Mouse (Mus musculus) T-helper 17 cell (primary cell): ENCODE data around the gene Btbd9.

Source experiments
- in situ Hi-C, 2 experiments: fragments of 300-600 bp; cut with MboI, MseI; formaldehyde crosslinking; loops; 1 replicate in 1 of 2; 2 replicates in 1 of 2; pipeline ENCODE4 v1.15.1; 2025; ENCODE audit warnings: high pct_unique_total_duplicates in 2 of 2

Btbd9 gene

GRCm38 (mm10) chr17:30604296-30604695 lies 28.0 kb upstream of the Btbd9 start:
- in situ Hi-C loops = no loop called here

GRCm38 (mm10) chr17:30602175-30602574 lies 25.9 kb upstream of the Btbd9 start:
- in situ Hi-C loops = no loop called here

- in situ Hi-C loops = no loop called here
Observed at GRCm38 (mm10) chr17:30598300-30598699, 22.0 kb upstream of the Btbd9 start.

- in situ Hi-C loops = no loop called here
Observed at GRCm38 (mm10) chr17:30597786-30598185, 21.5 kb upstream of the Btbd9 start.

- in situ Hi-C loops = no loop called here
Observed at GRCm38 (mm10) chr17:30594846-30595245, 18.6 kb upstream of the Btbd9 start.

GRCm38 (mm10) chr17:30594407-30594806 lies 18.1 kb upstream of the Btbd9 start:
- in situ Hi-C loops = no loop called here

GRCm38 (mm10) chr17:30590417-30591198 lies 14.3 kb upstream of the Btbd9 start:
- in situ Hi-C loops = no loop called here

GRCm38 (mm10) chr17:30583258-30584001 lies 7.1 kb upstream of the Btbd9 start:
- in situ Hi-C loops = no loop called here

GRCm38 (mm10) chr17:30582313-30582712 lies 6.0 kb upstream of the Btbd9 start:
- in situ Hi-C loops = no loop called here

- in situ Hi-C loops = no loop called here
Observed at GRCm38 (mm10) chr17:30581201-30581600, 4.9 kb upstream of the Btbd9 start.

- in situ Hi-C loops = no loop called here
Observed at GRCm38 (mm10) chr17:30580781-30581180, 4.5 kb upstream of the Btbd9 start.

GRCm38 (mm10) chr17:30576946-30577345 lies 658 bp upstream of the Btbd9 start:
- in situ Hi-C loops = loop anchor here in 1 of 2 experiments (10.0 kb wide), 1 partner anchor 1838 kb away; no protein-coding TSS in a partner anchor

GRCm38 (mm10) chr17:30575121-30575904 lies 975 bp downstream of the Btbd9 start:
- in situ Hi-C loops = loop anchor here in 1 of 2 experiments (10.0 kb wide), 1 partner anchor 1839 kb away; no protein-coding TSS in a partner anchor

- in situ Hi-C loops = loop anchor here in 1 of 2 experiments (10.0 kb wide), 1 partner anchor 1840 kb away; no protein-coding TSS in a partner anchor
Observed at GRCm38 (mm10) chr17:30574783-30575075, 1.6 kb downstream of the Btbd9 start.

GRCm38 (mm10) chr17:30573990-30574782 lies 2.1 kb downstream of the Btbd9 start:
- in situ Hi-C loops = loop anchor here in 1 of 2 experiments (10.0 kb wide), 1 partner anchor 1841 kb away; no protein-coding TSS in a partner anchor

GRCm38 (mm10) chr17:30570971-30571370 lies 5.3 kb downstream of the Btbd9 start:
- in situ Hi-C loops = loop anchor here in 1 of 2 experiments (10.0 kb wide), 1 partner anchor 1844 kb away; no protein-coding TSS in a partner anchor

- in situ Hi-C loops = loop anchor here in 1 of 2 experiments (10.0 kb wide), 1 partner anchor 1845 kb away; no protein-coding TSS in a partner anchor
Observed at GRCm38 (mm10) chr17:30570173-30570572, 6.1 kb downstream of the Btbd9 start.

GRCm38 (mm10) chr17:30568473-30568872 lies 7.8 kb downstream of the Btbd9 start:
- in situ Hi-C loops = no loop called here

- in situ Hi-C loops = no loop called here
Observed at GRCm38 (mm10) chr17:30564971-30565370, 11.3 kb downstream of the Btbd9 start.

GRCm38 (mm10) chr17:30564407-30564806 lies 11.9 kb downstream of the Btbd9 start:
- in situ Hi-C loops = no loop called here
